Comparison of ENCODE assay signal across 8 mouse cellular contexts in genomic region chr2:30265767-30266253, GRCm38 (mm10). TPM values are rescaled to one million over a fixed set of nuclear protein-coding genes. Genes with fewer than 3 reads are reported as not detected.
DNase-seq lines count a peak whose midpoint lies in the region; ATAC-seq and TF ChIP-seq lines count a peak whose summit lies in the region.

Phyhd1 (plus strand) TSS chr2:30266203.

- no peak for TF ChIP-seq POLR2A in spleen, adult 2 months (IDR thresholded peaks at IDR 0.05; ENCODE audit: low read depth, low read length)
- TF ChIP-seq POLR2A in kidney, adult 2 months (IDR thresholded peaks at IDR 0.05; ENCODE audit: low read depth, low read length) = no peak

- no peak within 1 kb of the TSS; the same call in 1 of the 2 replicates for H3K9ac ChIP-seq in midbrain, embryonic 15.5 days

- H3K36me3 ChIP-seq in spleen, adult 2 months (ENCODE audit: control insufficient read depth, insufficient read depth, low read length) = peaks cover 20% of the 10 kb centered on the region
- H3K36me3 ChIP-seq in embryonic facial prominence, embryonic 10.5 days (replicated peaks) = peaks cover 52% of the 10 kb centered on the region
- no peaks in the 10 kb centered on the region for H3K36me3 ChIP-seq in kidney, adult 2 months (ENCODE audit: control insufficient read depth, insufficient read depth, low read length)
- H3K36me3 ChIP-seq in midbrain, embryonic 15.5 days (replicated peaks) = peaks cover 27% of the 10 kb centered on the region

- ATAC-seq in midbrain, embryonic 15.5 days (replicated peaks) = no peak

- no peak within 1 kb of the TSS for H3K4me3 ChIP-seq in spleen, adult 2 months (ENCODE audit: extremely low read depth, insufficient read depth, insufficient read length)
- peak within 1 kb of the TSS; percentile 36 for H3K4me3 ChIP-seq in embryonic facial prominence, embryonic 10.5 days
- H3K4me3 ChIP-seq in kidney, adult 2 months (ENCODE audit: insufficient read depth, low read depth, low read length) = peak within 1 kb of the TSS; percentile 39
- H3K4me3 ChIP-seq in midbrain, embryonic 15.5 days = no peak within 1 kb of the TSS

- WGBS in spleen, adult 2 months = 82% methylated on average over 5 of the region's 5 CpGs
- 32% methylated on average over 5 of the region's 5 CpGs for WGBS in embryonic facial prominence, embryonic 10.5 days
- WGBS in kidney, adult 2 months = 13% methylated on average over 5 of the region's 5 CpGs
- WGBS in midbrain, embryonic 15.5 days = 29% methylated on average over 5 of the region's 5 CpGs

- no peaks in the 10 kb centered on the region for H3K9me3 ChIP-seq in embryonic facial prominence, embryonic 10.5 days
- H3K9me3 ChIP-seq in midbrain, embryonic 15.5 days = no peaks in the 10 kb centered on the region

- no peak within 1 kb of the TSS for H3K4me2 ChIP-seq in midbrain, embryonic 15.5 days

- peak within 1 kb of the TSS; percentile 62 for H3K27ac ChIP-seq in spleen, adult 2 months (ENCODE audit: insufficient read depth, low read length)
- peak within 1 kb of the TSS; percentile 86 for H3K27ac ChIP-seq in embryonic facial prominence, embryonic 10.5 days (replicated peaks)
- peak within 1 kb of the TSS; percentile 93 for H3K27ac ChIP-seq in kidney, adult 2 months (ENCODE audit: insufficient read depth, low read depth, low read length)
- peak within 1 kb of the TSS; percentile 66 for H3K27ac ChIP-seq in midbrain, embryonic 15.5 days

- TF ChIP-seq CTCF in spleen, adult 2 months (IDR thresholded peaks at IDR 0.05; ENCODE audit: extremely low read depth, insufficient read depth, insufficient read length, insufficient replicate concordance) = no peak
- 0 out of 2 replicates have a peak, but pooled peaks have one; percentile 6 for TF ChIP-seq CTCF in kidney, adult 2 months (conservative IDR thresholded peaks at IDR 0.05; ENCODE audit: insufficient read depth, insufficient read length, low read depth, low read length)

- intact Hi-C loops in left cerebral cortex, postnatal 4 days (cut with DNase I) = no loop called here

- peaks cover 2% of the 10 kb centered on the region; the same call in 1 of the 2 replicates for H3K4me1 ChIP-seq in spleen, adult 2 months (ENCODE audit: control insufficient read depth, insufficient read depth, insufficient read length)
- peaks cover 35% of the 10 kb centered on the region for H3K4me1 ChIP-seq in embryonic facial prominence, embryonic 10.5 days
- H3K4me1 ChIP-seq in kidney, adult 2 months (ENCODE audit: control insufficient read depth, insufficient read depth, low read length) = peaks cover 55% of the 10 kb centered on the region
- H3K4me1 ChIP-seq in midbrain, embryonic 15.5 days = peaks cover 21% of the 10 kb centered on the region

- DNase-seq in spleen, adult 2 months (ENCODE audit: low read depth in 1 of 2, low spot score in 2 of 2) = no peak
- no peak for DNase-seq in spleen, postnatal 14 days (ENCODE audit: low spot score in 2 of 2)
- peak; percentile 33 for DNase-seq in embryonic facial prominence, embryonic 10.5 days (ENCODE audit: low spot score)
- DNase-seq in heart, adult 18-20 months = peak; percentile 93 to 97
- DNase-seq in kidney, adult 2 months = peak; percentile 95
- peak; percentile 72 for DNase-seq in left cerebral cortex, postnatal 4 days
- no peak for DNase-seq in spleen, postnatal 36 days (ENCODE audit: low spot score in 2 of 2)

- no peaks in the 10 kb centered on the region for H3K27me3 ChIP-seq in spleen, adult 2 months (ENCODE audit: control insufficient read depth, insufficient read depth, low read length)
- H3K27me3 ChIP-seq in embryonic facial prominence, embryonic 10.5 days (replicated peaks; ENCODE audit: low read depth, poor library complexity, severe bottlenecking) = no peaks in the 10 kb centered on the region
- no peaks in the 10 kb centered on the region for H3K27me3 ChIP-seq in kidney, adult 2 months (replicated peaks; ENCODE audit: control insufficient read depth, insufficient read depth, low read length)
- no peaks in the 10 kb centered on the region for H3K27me3 ChIP-seq in midbrain, embryonic 15.5 days (replicated peaks)

RNA-seq across cellular contexts. Expression of gene Phyhd1, which starts in this region (rescaled TPM):
- 18.1 and 24.1 TPM in 2 replicates for polyA plus RNA-seq in spleen, adult 2 months (2012; rRNA removed)
- 2.9 and 4.9 TPM in 2 replicates for polyA plus RNA-seq in embryonic facial prominence, embryonic 10.5 days (2016; fragmentation: Nextera tagmentation; extraction: Ambion mirVana)
- total RNA-seq in heart, adult 18-20 months (2021) = 100 to 1,000 TPM; 109 to 110 TPM
- polyA plus RNA-seq in kidney, adult 2 months (2012; rRNA removed) = 117 and 130 TPM in 2 replicates
- 10 to 100 TPM; 17.1 to 19.3 TPM for total RNA-seq in left cerebral cortex, postnatal 4 days (2021)
- polyA plus RNA-seq in midbrain, embryonic 15.5 days (2015; fragmentation: Nextera tagmentation; extraction: Ambion mirVana) = 7.0 and 7.3 TPM in 2 replicates

Comparison
In these comparisons a context has a peak if more than half of its experiments do, and no peak if none do; other contexts are left out.
1. RNA of gene Phyhd1 (total RNA-seq): 109 to 110 TPM in heart, adult 18-20 months; 17.1 to 19.3 TPM in left cerebral cortex, postnatal 4 days; every median in the first group is over 4 times any median in the second.
2. DNase-seq: peak in embryonic facial prominence, embryonic 10.5 days (single experiment), heart, adult 18-20 months (2 of 2), kidney, adult 2 months (single experiment) and left cerebral cortex, postnatal 4 days (single experiment); none in spleen, adult 2 months (0 of 2), spleen, postnatal 14 days (0 of 2) and spleen, postnatal 36 days (0 of 2).
3. H3K4me3 ChIP-seq: peak in embryonic facial prominence, embryonic 10.5 days (single experiment) and kidney, adult 2 months (single experiment); none in spleen, adult 2 months (single experiment) and midbrain, embryonic 15.5 days (single experiment).
4. Peak in every context shown above with its lines, with median percentiles within 50 percentile points of each other: H3K27ac ChIP-seq.